Mouse (Mus musculus) intestine, embryonic 16.5 days (tissue): ENCODE data around the gene Hcn1. TPM values are rescaled to one million over a fixed set of nuclear protein-coding genes. Genes with fewer than 3 reads are reported as not detected.
"Not testable (repeated sequence)": the region's sequence is repeated elsewhere in the genome, so short reads cannot be mapped to it uniquely, and the experiment has no call there.

Source experiments
- ATAC-seq: fragments of 200-750 bp; cut with Nextera tagmentation; 2 replicates; pipeline ENCODE4 v1.8.0; 2017; ENCODE audit warnings: moderate TSS enrichment, moderate library complexity
- H3K27ac ChIP-seq: fragments of 300-500 bp; sonication (generic); 2 replicates; pipeline ENCODE4 v1.5.1; 2014; ENCODE audit warnings: mild to moderate bottlenecking, low read length
- H3K27me3 ChIP-seq: fragments of 300-500 bp; sonication (generic); replicated peaks from 2 replicates; pipeline ENCODE4 v1.6.1; 2014; ENCODE audit warnings: low read length, control low read depth, mixed read lengths; ENCODE audit not compliant: control insufficient read depth, insufficient read depth
- H3K36me3 ChIP-seq: fragments of 300-500 bp; sonication (generic); 2 replicates; pipeline ENCODE4 v1.6.1; 2014; ENCODE audit warnings: low read length, control low read depth; ENCODE audit not compliant: control insufficient read depth, insufficient read depth
- H3K4me1 ChIP-seq: fragments of 300-500 bp; sonication (generic); 2 replicates; pipeline ENCODE4 v1.6.1; 2014; ENCODE audit warnings: low read length, control low read depth, mixed read lengths; ENCODE audit not compliant: control insufficient read depth, insufficient read depth
- H3K4me2 ChIP-seq: fragments of 300-500 bp; sonication (generic); 2 replicates; pipeline ENCODE4 v1.6.1; 2014; ENCODE audit warnings: low read depth, low read length, control low read depth
- H3K4me3 ChIP-seq: fragments of 300-500 bp; sonication (generic); 2 replicates; pipeline ENCODE4 v1.5.1; 2014; ENCODE audit warnings: mild to moderate bottlenecking, low read length
- H3K9ac ChIP-seq: fragments of 300-500 bp; sonication (generic); 2 replicates; pipeline ENCODE4 v1.6.1; 2014; ENCODE audit warnings: low read depth, low read length
- H3K9me3 ChIP-seq: fragments of 300-500 bp; sonication (generic); 2 replicates; pipeline ENCODE4 v1.6.1; 2016; ENCODE audit warnings: low read length, control low read depth; ENCODE audit not compliant: control insufficient read depth
- WGBS: fragments of 180-500 bp; shearing (Covaris S2); extraction: QIAGEN DNeasy Blood & Tissue Kit; methylation state at CpG from one replicate; pipeline ENCODE4 v1.1.7; 2014; 5-methylcytosine and 5-hydroxymethylcytosine counted together
- polyA plus RNA-seq: library from polyadenylated mRNA; unstranded; fragments of >200 nt; fragmentation: Nextera tagmentation; extraction: Ambion mirVana; gene quantifications from 2 replicates; pipeline ENCODE4 v1.2.1, GENCODE M21; 2015

The Hcn1 gene
- polyA plus RNA-seq, 1 experiment from 2014 or later: 0.02 TPM

GRCm38 (mm10) chr13:117958496-117959421, 356.6 kb downstream of the Hcn1 start:
- Histone ChIP-seq H3K36me3 (no peaks in the 10 kb centered on the region), H3K4me2 (no peak overlapping the region), H3K27me3 (no peaks in the 10 kb centered on the region), H3K4me1 (no peaks in the 10 kb centered on the region), H3K4me3 (no peak overlapping the region), H3K9me3 (no peaks in the 10 kb centered on the region), H3K9ac (no peak overlapping the region), H3K27ac (no peak overlapping the region)
- ATAC-seq: peak; percentile 74; the same call in 1 of the 2 replicates
- 10% methylated on average over 18 of the region's 18 CpGs for WGBS

GRCm38 (mm10) chr13:117964620-117965019, 362.5 kb downstream of the Hcn1 start:
- Histone ChIP-seq H3K9ac (no peak overlapping the region), H3K27me3 (no peaks in the 10 kb centered on the region), H3K36me3 (no peaks in the 10 kb centered on the region), H3K27ac (no peak overlapping the region), H3K9me3 (no peaks in the 10 kb centered on the region), H3K4me2 (no peak overlapping the region), H3K4me3 (no peak overlapping the region), H3K4me1 (no peaks in the 10 kb centered on the region)
- ATAC-seq: no peak

DNA sequence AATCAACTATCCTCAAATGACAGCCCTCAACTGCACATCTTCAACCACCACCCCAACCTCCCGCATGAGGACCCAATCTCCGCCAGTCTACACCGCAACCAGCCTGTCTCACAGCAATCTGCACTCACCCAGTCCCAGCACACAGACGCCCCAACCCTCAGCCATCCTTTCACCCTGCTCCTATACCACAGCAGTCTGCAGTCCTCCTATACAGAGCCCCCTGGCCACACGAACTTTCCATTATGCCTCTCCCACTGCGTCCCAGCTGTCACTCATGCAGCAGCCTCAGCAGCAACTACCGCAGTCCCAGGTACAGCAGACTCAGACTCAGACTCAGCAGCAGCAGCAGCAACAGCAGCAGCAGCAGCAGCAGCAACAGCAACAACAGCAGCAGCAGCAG, 373.3 kb downstream of the Hcn1 start:
- H3K4me1 ChIP-seq: no peaks in the 10 kb centered on the region
- no peaks in the 10 kb centered on the region for H3K27me3 ChIP-seq
- H3K9me3 ChIP-seq: no peaks in the 10 kb centered on the region
- no peaks in the 10 kb centered on the region for H3K36me3 ChIP-seq
- H3K27ac ChIP-seq: no peak overlapping the region
- no peak overlapping the region for H3K9ac ChIP-seq
- H3K4me3 ChIP-seq: no peak overlapping the region
- H3K4me2 ChIP-seq: no peak overlapping the region
- WGBS: 76% methylated on average over 7 of the region's 7 CpGs
- no peak for ATAC-seq

DNA sequence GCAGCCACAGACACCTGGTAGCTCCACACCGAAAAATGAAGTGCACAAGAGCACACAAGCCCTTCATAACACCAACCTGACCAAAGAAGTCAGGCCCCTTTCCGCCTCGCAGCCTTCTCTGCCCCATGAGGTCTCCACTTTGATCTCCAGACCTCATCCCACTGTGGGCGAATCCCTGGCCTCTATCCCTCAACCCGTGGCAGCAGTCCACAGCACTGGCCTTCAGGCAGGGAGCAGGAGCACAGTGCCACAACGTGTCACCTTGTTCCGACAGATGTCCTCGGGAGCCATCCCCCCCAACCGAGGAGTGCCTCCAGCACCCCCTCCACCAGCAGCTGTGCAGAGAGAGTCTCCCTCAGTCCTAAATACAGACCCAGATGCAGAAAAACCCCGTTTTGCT, 373.7 kb downstream of the Hcn1 start:
- Histone ChIP-seq H3K27me3 (no peaks in the 10 kb centered on the region), H3K36me3 (no peaks in the 10 kb centered on the region), H3K9ac (no peak overlapping the region), H3K27ac (no peak overlapping the region), H3K9me3 (no peaks in the 10 kb centered on the region), H3K4me1 (no peaks in the 10 kb centered on the region), H3K4me3 (no peak overlapping the region), H3K4me2 (no peak overlapping the region)
- 67% methylated on average over 10 of the region's 10 CpGs for WGBS
- no peak for ATAC-seq

- no peak overlapping the region for H3K4me3 ChIP-seq
- no peaks in the 10 kb centered on the region for H3K36me3 ChIP-seq
- 73% methylated on average over 2 of the region's 2 CpGs for WGBS
- no peak overlapping the region for H3K4me2 ChIP-seq
- H3K9me3 ChIP-seq: no peaks in the 10 kb centered on the region
- H3K9ac ChIP-seq: no peak overlapping the region
- no peaks in the 10 kb centered on the region for H3K27me3 ChIP-seq
- ATAC-seq: no peak
- no peak overlapping the region for H3K27ac ChIP-seq
- H3K4me1 ChIP-seq: no peaks in the 10 kb centered on the region
Measured at GRCm38 (mm10) chr13:117984339-117984738, 382.2 kb downstream of the Hcn1 start.

GRCm38 (mm10) chr13:117999767-118000488, 397.8 kb downstream of the Hcn1 start:
- Histone ChIP-seq H3K4me3 (no peak overlapping the region), H3K4me2 (no peak overlapping the region), H3K27me3 (no peaks in the 10 kb centered on the region), H3K9ac (no peak overlapping the region), H3K27ac (no peak overlapping the region), H3K9me3 (no peaks in the 10 kb centered on the region), H3K4me1 (no peaks in the 10 kb centered on the region), H3K36me3 (no peaks in the 10 kb centered on the region)
- ATAC-seq: no peak
- 62% methylated on average over 2 of the region's 2 CpGs for WGBS

- WGBS: 85% methylated on average over 2 of the region's 2 CpGs
- Histone ChIP-seq H3K9ac (no peak overlapping the region), H3K27ac (no peak overlapping the region), H3K36me3 (no peaks in the 10 kb centered on the region), H3K27me3 (no peaks in the 10 kb centered on the region), H3K9me3 (no peaks in the 10 kb centered on the region), H3K4me3 (no peak overlapping the region), H3K4me1 (no peaks in the 10 kb centered on the region), H3K4me2 (no peak overlapping the region)
- ATAC-seq: no peak
Measured at GRCm38 (mm10) chr13:118000538-118000937, 398.4 kb downstream of the Hcn1 start.

GRCm38 (mm10) chr13:118021176-118021575, 419.1 kb downstream of the Hcn1 start:
- Histone ChIP-seq H3K27ac (no peak overlapping the region), H3K27me3 (no peaks in the 10 kb centered on the region), H3K9me3 (no peaks in the 10 kb centered on the region), H3K4me1 (no peaks in the 10 kb centered on the region), H3K4me3 (no peak overlapping the region), H3K9ac (no peak overlapping the region), H3K36me3 (no peaks in the 10 kb centered on the region), H3K4me2 (no peak overlapping the region)
- ATAC-seq: no peak
- WGBS: 88% methylated on average over 1 of the region's 1 CpGs

GRCm38 (mm10) chr13:118022891-118023290, 420.8 kb downstream of the Hcn1 start:
- not testable (repeated sequence) for H3K9ac ChIP-seq, H3K27me3 ChIP-seq, H3K36me3 ChIP-seq, H3K4me2 ChIP-seq, H3K9me3 ChIP-seq, H3K27ac ChIP-seq, H3K4me3 ChIP-seq, ATAC-seq, H3K4me1 ChIP-seq
